Mouse (Mus musculus) midbrain, embryonic 15.5 days (tissue): ENCODE measurements at regions not wholly inside any gene's neighbourhood (a gene's known extent, or its start where the extent isn't known, plus 50 kb on each side); places are given as distances from the start of the nearest gene placed in this dataset.
A peak's percentile ranks its signal among the peaks of the same experiment; 100 is the strongest.

Experiments used
- ATAC-seq: fragments of 200-750 bp; cut with Nextera tagmentation; replicated peaks from 2 replicates; pipeline ENCODE4 v1.8.0; 2017; ENCODE audit warnings: moderate TSS enrichment
- H3K27ac ChIP-seq: fragments of 300-500 bp; sonication (generic); 2 replicates; pipeline ENCODE4 v1.5.1; 2015; ENCODE audit warnings: mild to moderate bottlenecking, inconsistent platforms
- H3K27me3 ChIP-seq: fragments of 300-500 bp; sonication (generic); replicated peaks from 2 replicates; pipeline ENCODE4 v1.6.1; 2015; ENCODE audit warnings: inconsistent platforms
- H3K36me3 ChIP-seq: fragments of 300-500 bp; sonication (generic); replicated peaks from 2 replicates; pipeline ENCODE4 v1.6.1; 2015; ENCODE audit warnings: inconsistent platforms
- H3K4me1 ChIP-seq: fragments of 300-500 bp; sonication (generic); 2 replicates; pipeline ENCODE4 v1.6.1; 2015; ENCODE audit warnings: inconsistent platforms
- H3K4me2 ChIP-seq: fragments of 300-500 bp; sonication (generic); 2 replicates; pipeline ENCODE4 v1.6.1; 2015; ENCODE audit warnings: inconsistent platforms, mild to moderate bottlenecking, moderate library complexity
- H3K4me3 ChIP-seq: fragments of 300-500 bp; sonication (generic); 2 replicates; pipeline ENCODE4 v1.5.1; 2015; ENCODE audit warnings: mild to moderate bottlenecking, inconsistent platforms
- H3K9ac ChIP-seq: fragments of 300-500 bp; sonication (generic); 2 replicates; pipeline ENCODE4 v1.6.1; 2015; ENCODE audit warnings: mild to moderate bottlenecking, inconsistent platforms
- H3K9me3 ChIP-seq: fragments of 300-500 bp; sonication (generic); 2 replicates; pipeline ENCODE4 v1.6.1; 2016; ENCODE audit warnings: inconsistent platforms
- WGBS: fragments of 180-500 bp; shearing (Covaris S2); methylation state at CpG from one replicate; pipeline ENCODE4 v1.1.7; 2015; ENCODE audit warnings: mixed read lengths; 5-methylcytosine and 5-hydroxymethylcytosine counted together

DNA sequence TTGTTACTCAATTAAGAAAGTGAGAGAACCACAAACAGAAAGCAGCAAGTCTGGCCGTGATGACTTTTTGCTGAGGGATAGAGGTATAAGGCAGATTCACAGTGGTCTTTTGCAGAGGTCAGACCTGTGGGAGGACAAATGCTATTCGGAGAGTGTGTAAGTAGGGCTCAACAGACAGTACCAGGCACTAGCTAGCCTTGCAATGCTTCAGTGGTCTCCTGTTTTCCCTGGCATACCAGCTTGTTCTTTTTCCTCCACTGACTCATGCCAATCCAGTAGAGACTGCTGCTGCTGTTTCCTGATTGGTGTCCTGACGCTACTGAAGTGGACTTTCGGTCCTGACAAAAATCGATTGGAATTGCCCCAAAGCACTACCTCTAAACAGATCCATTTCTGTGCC is 166.4 kb downstream of the Tlr4 start:
- WGBS, result 92% methylated on average over 5 of the region's 5 CpGs
- no peak for ATAC-seq

DNA sequence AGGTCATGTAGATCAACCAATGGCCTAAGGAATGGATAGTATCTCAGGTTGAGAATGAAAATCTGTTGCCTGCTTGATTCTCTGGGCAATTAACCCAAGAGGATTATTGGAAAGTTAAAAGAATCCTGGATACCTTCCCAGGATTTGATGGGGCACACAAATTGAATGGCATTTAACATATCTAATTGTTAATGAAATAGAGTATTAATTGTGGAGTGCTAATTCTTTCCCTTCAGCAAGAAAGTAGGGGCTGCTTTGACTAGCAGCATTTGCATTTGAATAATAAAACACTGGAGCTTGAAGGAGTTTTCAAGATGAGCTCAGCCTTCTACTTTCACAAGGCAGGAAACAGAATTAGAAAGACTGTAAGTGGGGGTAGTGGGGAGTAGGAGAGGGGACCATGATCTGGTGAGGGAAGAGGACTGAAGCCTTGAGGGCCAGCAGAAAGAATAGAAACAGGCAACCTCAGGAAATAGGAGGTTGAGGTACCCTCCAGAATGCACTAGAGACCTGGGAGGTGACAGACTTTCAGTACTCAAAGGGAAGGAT is 178.9 kb downstream of the Tlr4 start:
- no peak for ATAC-seq
- Histone ChIP-seq H3K9ac (no peak overlapping the region), H3K27me3 (no peaks in the 10 kb centered on the region), H3K4me2 (no peak overlapping the region), H3K9me3 (no peaks in the 10 kb centered on the region), H3K27ac (no peak overlapping the region), H3K36me3 (no peaks in the 10 kb centered on the region), H3K4me1 (no peaks in the 10 kb centered on the region), H3K4me3 (no peak overlapping the region)

More for the DNA sequence above, 166.4 kb downstream of the Tlr4 start:
- no peaks in the 10 kb centered on the region for H3K9me3 ChIP-seq
- H3K27ac ChIP-seq, result no peak overlapping the region
- no peaks in the 10 kb centered on the region for H3K27me3 ChIP-seq
- H3K36me3 ChIP-seq, result no peaks in the 10 kb centered on the region
- no peak overlapping the region for H3K4me3 ChIP-seq
- no peak overlapping the region for H3K9ac ChIP-seq
- no peak overlapping the region for H3K4me2 ChIP-seq
- no peaks in the 10 kb centered on the region for H3K4me1 ChIP-seq

DNA sequence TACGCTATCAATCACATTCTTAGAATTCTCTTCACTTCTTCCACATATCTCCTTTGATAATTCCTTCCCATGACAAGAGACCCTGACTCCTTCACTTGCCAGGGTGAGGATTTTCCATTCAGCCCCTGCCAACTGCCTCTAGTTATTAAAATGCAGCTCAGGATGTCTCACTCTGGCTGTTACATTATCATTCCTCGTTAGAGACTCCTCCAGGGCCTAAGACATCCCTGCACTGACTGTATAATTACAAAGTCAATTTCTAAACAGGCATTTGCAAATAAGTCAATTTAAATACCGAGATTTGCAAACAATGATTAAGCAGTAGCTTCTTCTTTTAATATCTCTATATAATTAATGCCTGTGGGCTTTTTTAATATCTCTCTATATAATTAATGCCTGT is 184.3 kb downstream of the Tlr4 start:
- ATAC-seq, result peak; percentile 70; the same call in 1 of the 2 replicates
- no peak overlapping the region for H3K9ac ChIP-seq

GRCm38 (mm10) chr4:67044038-67044437 is 216.7 kb downstream of the Tlr4 start:
- H3K9ac ChIP-seq, result no peak overlapping the region
- no peaks in the 10 kb centered on the region for H3K9me3 ChIP-seq
- H3K4me1 ChIP-seq, result no peaks in the 10 kb centered on the region
- H3K27ac ChIP-seq, result no peak overlapping the region
- no peak overlapping the region for H3K4me2 ChIP-seq
- 0 out of 2 replicates have a peak, but pooled peaks have one; percentile 14 for ATAC-seq
- H3K4me3 ChIP-seq, result no peak overlapping the region
- no peaks in the 10 kb centered on the region for H3K36me3 ChIP-seq
- WGBS, result 59% methylated on average over 3 of the region's 3 CpGs
- no peaks in the 10 kb centered on the region for H3K27me3 ChIP-seq

More for the DNA sequence above, 184.3 kb downstream of the Tlr4 start:
- Histone ChIP-seq H3K27ac (no peak overlapping the region), H3K27me3 (no peaks in the 10 kb centered on the region), H3K36me3 (no peaks in the 10 kb centered on the region), H3K4me2 (no peak overlapping the region), H3K9me3 (no peaks in the 10 kb centered on the region), H3K4me1 (no peaks in the 10 kb centered on the region), H3K4me3 (no peak overlapping the region)
- WGBS, result 49% methylated on average over 3 of the region's 3 CpGs
